Mouse (Mus musculus) thymus, postnatal 0 days (tissue): ENCODE data around the gene Rnf157. TPM values are rescaled to one million over a fixed set of nuclear protein-coding genes. Genes with fewer than 3 reads are reported as not detected.
"Not testable (repeated sequence)": the region's sequence is repeated elsewhere in the genome, so short reads cannot be mapped to it uniquely, and the experiment has no call there.

Experiments used
- DNase-seq: peaks from one replicate; pipeline ENCODE4 v3.0.0-alpha.2; 2015; ENCODE audit warnings: low spot score
- polyA plus RNA-seq: library from polyadenylated mRNA; unstranded; fragments of >200 nt; fragmentation: Nextera tagmentation; extraction: Ambion mirVana; gene quantifications from 2 replicates; pipeline ENCODE4 v1.2.1, GENCODE M21; 2015

Gene Rnf157
- polyA plus RNA-seq, 1 experiment from 2014 or later = 56.7 TPM

DNA sequence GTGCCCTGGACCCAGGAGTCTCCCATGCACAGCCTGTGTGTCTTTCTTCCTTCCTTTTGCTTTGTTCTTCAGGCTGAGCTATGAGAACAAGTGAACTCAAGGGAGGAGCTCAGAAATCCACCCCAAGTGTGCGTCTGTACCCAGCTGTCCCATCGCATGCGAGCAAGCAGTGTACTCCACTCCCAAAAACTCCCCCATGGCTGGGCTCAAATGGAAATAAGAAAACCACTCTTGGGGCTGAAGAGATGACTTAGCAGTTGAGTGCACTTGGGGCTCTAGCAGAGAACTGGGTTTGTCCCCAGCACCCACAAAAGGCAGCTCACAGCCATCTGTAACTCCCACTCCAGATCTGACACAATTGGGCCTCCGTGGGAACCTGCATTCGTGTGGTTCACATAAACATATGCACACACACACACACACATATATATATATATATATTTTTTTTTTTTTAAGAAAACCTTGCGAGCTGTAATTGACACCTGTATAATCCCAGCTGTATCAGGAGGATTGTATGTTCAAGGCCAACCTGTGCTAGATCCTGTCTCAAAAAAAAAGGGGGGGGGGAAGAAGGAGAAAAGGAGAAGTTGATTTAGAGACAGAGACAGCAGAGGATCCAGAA is 6.1 kb upstream of the Rnf157 start:
- peak; percentile 46 for DNase-seq

DNA sequence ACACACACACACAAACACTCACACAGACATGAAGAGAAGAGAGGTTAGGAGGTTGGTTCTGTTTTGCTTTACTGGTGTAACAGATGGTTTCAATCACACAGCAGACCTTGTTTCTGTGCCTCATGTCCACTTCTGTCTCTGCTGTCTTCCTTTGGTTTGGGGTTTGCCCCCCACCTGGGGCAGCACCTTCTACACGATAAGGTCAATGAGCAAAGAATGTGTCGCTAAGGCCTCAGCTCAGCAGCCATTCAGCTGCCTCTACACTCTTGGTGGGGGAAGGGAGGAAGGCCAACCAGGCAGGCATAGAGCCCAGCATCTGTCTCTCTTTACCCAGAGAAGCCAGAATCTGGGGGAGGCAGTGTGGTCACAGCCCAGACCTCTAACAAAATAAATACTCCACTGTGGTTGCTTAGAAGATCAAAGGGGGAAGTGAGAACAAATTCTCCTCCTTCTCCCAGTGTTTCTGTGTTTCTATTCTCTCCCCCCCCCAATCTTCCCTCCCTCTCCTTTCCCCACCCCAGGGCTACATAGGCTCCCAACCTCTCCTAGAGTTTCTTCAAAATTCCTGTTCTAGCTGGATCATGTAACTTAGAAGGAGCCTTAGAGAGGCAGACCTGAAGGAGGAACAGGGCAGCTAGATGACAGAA is 5.5 kb upstream of the Rnf157 start:
- DNase-seq = peak; percentile 38

DNA sequence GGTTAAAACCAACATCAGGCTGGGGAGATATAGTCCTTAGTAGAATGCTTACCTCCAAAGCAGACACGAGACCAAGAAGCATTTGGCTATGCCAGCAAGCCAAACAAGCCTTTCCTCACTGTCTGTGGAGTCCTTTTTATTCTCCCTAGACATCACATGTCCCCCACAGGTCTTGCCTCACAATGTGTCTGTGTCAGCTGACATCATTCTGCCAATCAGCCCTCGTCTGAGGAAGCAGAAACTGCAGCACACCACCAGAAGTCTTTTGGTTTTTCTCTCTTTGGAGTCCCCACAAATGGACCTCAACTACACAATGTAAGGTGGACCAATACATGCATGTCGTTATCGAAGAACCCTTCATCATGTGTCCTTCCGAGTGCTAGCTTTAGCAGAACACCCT is 4.2 kb upstream of the Rnf157 start:
- DNase-seq = no peak

DNA sequence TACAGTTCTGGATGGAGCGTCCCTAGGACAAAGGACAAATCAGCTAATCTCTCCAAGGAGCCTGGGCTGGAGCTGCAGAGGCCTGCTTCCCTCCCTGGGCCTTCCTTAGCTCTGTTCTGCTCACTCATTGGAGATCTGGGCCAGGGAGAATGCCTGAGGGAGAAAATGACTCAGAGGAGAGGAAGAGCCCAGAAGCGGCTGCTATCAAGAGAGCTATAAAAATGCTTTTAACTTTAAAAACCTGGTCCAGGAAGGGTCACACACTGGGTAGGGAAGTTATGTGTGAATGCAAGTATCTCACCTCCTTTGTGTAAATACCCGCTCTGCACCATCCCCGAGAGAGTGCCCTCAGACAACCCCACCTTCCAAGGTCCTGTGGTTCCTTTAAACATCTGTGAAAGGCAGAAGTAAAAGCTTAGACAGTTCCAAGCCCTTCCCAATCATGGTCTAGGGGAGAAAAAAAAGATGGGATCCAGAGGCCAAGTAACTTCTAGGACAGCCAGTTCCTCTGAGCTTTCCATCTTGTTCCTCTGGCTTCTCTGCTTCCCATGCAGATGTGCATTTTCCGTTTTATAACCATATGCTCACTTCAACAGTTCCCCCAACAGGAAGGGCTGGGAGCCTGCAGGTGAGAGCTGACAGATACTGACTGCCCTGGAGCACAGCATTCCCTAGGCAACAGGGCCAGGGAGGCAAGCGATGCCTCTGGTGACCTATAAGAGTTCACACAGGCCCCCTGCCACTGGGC is 3.5 kb upstream of the Rnf157 start:
- DNase-seq = no peak

DNA sequence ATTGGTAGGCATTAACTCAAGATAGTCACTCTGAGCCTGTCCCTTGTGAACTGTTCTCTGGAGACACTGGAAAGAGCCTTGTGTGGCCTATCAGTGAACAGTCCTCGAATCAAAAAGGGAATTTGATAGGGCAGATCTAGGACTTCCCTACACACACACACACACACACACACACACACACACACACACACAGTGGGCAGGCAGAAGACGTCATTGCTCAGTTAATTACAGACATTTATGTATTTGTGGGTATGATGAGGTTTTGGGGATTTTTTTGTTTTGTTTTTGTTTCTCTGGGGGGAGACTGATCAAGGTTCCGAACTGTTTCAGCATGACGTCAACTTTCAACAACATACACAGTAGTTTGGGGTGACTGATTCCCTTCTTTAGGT is 795 bp upstream of the Rnf157 start:
- DNase-seq = no peak

DNA sequence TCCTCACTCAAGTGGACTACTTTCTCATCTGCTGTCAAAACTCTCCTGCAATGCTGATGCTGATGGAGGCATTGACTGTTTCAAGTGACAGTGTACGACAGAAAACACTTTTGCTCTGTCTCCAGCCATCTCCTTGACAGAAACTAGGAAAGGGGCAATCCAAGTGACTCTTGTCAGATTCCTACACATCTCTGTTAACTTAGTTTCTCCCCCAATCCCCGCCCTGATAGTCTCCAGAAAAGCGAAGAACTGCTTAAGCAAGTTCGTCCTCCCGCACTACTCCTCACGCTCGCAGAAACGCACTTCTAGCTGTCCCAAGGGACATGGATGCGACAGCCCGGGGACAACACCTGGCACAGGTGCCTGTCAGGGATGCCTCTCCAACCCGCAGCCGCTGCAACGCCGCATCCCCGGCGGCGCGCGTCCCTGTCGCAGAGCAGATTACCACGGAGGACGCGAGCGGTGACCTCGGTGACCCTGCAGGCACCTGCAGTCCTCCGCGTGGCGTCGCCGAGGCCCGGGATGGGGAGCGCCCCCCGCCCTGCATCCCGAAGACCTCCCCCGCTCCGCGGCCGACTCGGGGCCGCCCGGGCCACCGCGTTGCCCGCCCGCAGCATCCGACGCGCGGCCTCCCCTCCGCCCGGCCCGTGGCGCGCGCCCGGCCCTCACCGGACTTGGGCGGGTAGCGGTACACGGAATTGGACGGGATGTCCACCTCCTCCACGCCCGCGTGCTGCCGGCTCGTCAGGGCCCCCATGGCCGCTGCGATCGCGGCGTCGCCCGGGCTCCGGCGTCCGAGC is 604 bp downstream of the Rnf157 start:
- peak; percentile 56 for DNase-seq

DNA sequence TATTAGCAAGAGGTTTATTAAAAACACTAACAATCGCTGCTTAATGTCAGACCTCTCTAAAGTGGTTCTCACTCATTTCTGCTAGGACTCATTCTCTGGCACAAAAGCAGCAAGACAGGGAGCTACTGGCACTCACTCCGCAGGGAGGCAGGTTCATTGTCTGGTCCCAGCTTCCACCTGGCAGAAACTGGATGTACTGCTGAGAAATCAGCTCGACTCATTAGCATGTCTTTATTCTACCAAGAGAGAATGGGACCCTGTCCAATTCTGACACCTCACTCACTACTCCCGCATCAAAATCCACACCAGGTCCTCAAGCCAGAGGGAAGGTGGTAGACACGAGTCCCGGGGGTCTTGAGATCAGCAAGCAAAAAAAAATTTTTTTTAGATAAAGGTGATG is 1.2 kb downstream of the Rnf157 start:
- no peak for DNase-seq

DNA sequence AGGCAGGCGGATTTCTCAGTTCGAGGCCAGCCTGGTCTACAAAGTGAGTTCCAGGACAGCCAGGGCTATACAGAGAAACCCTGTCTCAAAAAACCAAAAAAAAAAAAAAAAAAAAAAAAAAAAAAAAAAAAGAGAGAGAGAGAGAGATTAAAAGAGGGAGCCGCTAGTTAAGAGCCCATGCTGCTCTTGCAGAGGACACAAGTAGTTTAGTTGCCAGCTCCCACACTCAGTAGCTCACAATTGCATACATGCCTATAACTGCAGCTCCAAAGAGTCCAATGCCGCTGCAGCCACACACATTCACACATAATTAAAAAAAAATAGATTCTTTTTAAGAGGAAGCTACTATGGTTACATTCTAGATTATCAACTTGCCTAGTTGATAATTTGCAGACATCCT is 2.4 kb downstream of the Rnf157 start:
- not testable (repeated sequence) for DNase-seq

DNA sequence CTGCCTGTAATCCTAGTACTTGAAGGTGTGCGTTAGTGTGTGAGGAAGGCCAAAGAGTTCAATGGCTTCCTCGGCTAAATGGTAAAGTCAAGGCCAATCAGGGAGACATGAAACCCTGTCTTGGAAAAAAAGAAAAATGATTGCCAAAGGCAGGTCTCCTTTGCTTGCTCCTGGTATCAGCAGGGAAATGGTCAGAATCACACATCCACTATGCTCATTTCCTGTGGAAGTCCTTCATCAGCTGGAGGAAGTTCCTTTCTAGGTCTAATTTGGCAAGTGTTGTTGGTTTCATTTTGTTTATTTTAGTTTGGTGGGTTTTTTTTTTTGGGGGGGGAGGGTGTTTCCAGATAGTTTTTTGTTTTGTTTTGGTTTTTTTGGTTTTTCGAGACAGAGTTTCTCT is 3.8 kb downstream of the Rnf157 start:
- no peak for DNase-seq

DNA sequence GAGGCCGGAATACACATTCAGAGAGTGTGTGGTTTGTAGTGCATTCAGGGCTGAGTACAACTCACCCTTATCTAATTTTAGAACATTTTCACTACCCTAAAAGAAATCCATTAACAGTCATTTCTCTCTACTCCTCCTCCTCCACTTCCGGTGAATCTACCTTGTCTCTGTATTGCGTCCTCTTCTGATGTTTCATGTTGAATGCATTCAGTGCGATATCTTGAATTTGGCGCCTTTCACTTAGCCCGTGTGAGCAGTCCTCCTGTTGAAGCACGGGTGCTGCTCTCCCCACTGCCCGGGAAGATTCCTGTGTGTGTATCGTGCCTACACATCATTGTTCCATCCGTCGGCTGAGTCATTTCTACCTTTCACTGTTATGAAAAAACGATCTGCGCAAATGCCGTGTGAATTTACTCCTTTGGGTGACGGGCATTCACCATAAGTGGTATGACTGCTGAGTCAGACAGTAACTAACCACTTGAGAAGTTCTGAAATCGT is 6.6 kb downstream of the Rnf157 start:
- peak; percentile 46 for DNase-seq

DNA sequence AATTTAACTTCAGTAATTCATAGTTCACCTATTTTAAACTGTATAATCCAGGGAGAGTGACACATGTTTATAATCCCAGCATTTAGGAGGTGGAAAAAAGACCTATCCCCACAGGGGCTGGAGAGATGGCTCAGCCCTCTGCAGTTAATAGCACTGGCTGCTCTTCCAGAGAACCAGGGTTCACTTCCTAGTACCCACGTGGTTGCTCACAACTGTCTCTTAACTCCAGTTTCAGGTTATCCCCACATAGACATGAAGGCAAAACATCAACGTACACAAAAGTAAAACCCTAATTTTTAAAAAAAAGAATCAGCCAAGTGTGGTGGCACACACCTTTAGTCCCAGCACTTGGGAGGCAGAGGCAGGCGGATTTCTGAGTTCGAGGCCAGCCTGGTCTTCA is 7.2 kb downstream of the Rnf157 start:
- no peak for DNase-seq

DNA sequence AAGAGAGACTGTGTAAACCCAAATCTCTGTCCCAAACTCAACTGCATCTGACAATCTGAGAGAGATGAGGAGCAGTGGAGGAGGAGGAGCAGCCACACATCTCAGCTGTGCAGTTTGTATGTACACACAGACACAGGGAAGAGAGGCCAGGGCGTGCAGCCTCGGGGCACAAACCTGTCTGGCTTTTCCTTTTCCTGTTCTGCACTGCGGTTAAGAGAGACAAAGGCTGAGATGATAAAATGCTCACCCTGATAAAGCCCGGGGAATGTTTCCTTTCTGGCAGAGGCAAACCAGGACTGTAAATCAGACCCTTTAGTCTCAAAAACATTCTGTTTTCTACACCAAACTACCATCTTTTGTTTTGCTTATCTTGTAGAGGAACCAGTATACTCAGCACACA is 12.3 kb downstream of the Rnf157 start:
- no peak for DNase-seq

DNA sequence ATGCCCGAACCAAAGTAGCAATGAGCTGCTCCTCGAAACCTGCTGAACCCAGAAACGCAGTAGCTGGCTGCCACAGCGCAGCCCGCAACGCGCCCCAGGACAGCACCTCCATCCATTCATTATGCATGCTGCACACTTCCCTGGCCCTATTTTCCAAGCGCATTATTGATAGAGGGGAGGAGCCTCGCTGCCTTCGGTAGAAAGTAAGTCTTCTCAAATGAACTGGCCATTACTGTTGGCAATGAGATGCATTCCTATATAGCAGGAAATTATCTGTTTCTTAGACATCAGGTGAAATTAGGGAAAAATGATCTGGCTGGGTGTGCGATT is 14.5 kb downstream of the Rnf157 start:
- no peak for DNase-seq

DNA sequence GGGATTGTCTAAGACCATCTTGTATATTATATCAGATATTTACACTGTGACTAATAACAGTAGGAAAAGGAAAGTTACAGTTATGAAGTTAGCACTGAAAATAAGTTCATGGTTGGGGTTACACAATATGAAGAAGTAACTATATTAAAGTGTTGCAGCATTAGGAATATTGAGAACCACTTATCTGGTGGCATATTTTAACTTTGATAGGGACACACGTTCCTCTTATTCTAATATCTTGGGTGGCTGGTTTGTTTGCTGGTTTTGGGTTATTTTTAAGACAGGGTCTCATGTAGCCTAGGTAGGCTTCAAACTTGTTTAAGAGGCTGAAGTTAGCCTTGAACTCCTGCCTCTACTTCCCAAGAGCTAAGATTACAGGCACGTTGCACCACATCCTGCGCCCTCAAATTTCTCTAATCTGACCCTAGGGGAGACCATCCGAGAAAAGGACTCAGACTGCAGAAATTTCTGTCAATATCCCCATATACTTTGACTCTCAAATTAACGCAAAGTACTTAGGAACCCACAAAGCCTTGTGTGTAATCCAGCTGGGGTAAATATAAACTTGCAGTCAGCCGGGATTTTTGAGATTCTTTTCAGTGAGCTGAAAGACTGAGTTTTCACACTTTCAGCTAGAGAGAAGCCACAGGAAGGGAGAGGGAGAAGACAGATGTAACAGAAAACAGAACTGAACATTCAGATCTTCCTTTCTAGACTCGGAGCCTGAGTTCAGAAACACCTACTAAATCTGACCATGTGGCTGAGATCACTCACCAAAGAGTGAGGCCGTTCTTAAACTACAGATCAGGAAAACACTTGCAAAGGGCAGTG is 15.1 kb downstream of the Rnf157 start:
- no peak for DNase-seq

DNA sequence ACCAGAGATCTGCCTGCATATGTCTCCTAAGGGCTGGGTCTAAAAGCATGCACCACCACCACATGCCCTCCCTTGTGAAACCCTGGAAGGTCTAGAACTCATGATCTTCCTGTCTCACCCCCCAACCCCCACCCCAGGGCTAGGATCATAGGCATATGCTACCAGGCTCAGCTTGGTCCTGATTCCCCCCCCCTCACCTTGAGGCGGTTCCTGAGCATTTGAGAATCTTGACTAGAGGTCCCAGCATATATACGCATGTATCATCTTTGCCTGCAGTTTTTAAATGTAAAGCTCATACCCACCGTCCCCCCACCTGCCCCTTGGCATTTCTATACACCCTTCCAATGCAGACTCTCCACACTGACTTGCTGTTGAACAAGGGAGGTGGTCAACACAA is 15.9 kb downstream of the Rnf157 start:
- no peak for DNase-seq

DNA sequence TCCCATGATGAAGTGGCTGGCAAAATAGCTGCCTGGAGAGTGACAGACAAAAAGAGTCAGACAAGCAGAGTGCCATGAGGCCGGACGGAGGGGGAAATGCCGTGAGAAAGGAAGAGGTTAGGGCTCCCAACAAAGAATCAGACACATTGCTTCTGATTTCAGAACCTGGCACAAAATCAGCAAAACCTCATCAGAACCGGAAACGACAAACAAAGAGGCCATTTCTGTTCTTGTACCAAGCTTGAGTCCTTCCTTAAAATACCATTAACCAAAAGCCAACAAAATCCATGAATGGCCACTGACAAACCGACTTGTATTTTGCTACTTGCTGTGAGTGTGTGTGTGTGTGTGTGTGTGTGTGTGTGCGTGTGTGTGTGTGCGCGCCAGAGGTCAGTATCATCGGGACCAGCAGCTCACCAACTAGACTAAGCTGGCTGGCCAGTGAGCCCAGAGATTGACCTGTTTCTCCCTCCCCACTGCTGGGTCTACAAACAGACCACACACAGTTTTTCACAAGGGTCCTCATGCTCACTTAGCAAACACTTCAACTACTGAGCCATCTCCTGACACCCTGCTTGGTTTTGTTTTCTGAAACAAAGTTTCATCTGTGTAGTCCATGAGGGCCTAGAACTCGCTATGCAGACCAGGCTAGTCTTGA is 16.4 kb downstream of the Rnf157 start:
- DNase-seq = no peak

DNA sequence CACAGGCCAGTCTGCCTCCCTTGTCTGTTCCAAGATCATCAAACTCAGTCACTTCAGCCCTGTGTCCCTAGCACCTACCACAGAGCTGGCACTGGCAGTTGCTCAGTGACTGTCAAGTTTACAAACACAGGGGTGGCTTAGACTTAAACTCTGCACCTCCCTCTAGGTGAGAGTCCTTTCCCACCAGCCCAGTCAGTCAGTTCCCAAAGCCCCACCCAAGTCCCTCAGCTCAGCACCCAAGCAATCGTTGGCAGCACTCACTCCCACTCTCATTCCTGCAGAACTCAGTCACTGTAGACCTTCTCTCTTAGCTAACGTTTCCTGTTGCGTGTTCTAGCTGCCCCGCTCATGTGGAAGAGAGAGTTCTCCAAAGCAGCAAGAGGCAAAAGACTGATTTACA is 18.1 kb downstream of the Rnf157 start:
- DNase-seq = no peak

DNA sequence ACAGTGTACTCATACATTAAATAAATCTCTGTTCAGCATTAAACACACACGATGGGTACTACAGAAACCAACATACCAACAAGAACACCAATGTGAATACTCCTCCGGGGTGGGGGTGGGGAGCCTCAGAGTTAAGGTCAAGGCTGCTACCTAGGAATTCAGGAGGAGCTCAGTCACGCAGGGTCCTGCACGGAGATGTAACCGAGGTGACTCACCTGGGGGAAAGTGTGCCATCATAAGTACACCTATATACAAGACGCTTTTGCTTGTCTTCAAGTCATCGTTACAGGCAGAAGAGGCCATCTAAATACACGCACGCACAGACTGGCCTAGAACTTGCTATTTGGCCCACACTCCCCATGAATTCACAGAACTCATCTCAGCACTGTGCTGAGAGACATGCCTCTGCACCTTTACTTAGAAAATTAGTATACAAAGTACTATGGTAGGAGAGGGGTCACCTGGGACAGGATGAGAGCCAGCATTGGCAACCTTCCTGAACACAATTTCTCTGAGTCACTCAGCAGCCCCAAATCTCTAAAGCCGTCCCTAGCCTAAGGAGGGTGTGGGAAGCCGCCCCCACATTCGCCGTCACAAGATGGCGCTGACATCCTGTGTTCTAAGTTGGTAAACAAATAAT is 23.9 kb downstream of the Rnf157 start:
- peak; percentile 77 for DNase-seq

DNA sequence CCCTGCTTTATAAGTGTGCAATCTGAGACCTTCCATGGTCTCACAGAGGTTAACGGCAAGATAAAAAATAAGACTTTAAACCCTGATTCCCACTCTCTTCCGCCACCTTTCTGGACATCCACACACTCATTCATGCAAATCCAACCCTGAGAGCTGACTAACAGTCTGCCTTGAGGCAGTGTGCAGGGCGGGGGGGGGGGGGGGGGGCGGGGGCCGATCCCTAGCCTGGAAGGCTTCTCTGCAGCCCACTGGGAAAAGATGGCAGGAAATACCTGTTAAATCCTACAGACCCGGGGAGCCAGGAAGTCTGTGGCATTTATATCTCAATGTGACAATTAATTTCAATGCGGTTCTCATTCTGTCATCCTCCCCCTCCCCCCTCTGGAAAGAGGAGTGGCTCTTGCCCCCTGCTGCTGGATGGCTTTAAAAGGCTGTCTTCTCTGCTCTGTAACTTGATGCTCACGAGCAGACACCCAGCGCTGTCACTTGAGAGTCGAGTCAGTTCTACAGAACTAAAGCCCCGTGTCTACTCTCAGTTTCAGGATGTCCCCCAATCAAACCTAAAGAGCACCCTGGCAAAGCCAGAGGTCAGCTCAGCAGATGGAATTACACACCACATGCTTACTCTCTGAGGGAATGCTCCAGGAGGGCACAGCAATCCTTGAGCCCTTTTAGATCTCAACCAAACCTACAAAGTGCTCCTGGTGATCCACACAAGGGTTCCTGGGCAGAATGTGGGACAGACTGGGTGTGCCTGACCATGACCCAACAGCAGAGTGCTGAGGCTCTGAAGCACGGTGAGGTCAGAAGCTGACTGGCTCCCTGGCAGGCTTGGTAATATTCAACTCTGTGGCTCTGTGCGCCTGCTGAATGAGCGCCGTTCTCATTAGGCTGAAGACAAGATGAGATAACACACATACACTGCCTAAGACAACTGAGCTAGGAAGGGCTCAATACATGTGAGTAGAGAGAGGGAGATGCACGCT is 25.5 kb downstream of the Rnf157 start:
- no peak for DNase-seq
